Mouse (Mus musculus): ENCODE results near the gene Banf2. TPM values are rescaled to one million over a fixed set of nuclear protein-coding genes. Genes with fewer than 3 reads are reported as not detected.

Banf2 gene
- total and polyA plus RNA-seq, 3 experiments: not detected

- H3K4me1 ChIP-seq (ENCODE audit: insufficient read depth, low read depth, low read length): no peaks in the 10 kb centered on the region
- H3K36me3 ChIP-seq (replicated peaks): no peaks in the 10 kb centered on the region
- H3K4me3 ChIP-seq (ENCODE audit: low read depth, low read length): no peak overlapping the region
- no peaks in the 10 kb centered on the region for H3K27me3 ChIP-seq (ENCODE audit: insufficient read depth, low read length)
- no peak for TF ChIP-seq GATA2 (IDR thresholded peaks at IDR 0.05; ENCODE audit: borderline replicate concordance, low read depth, low read length)
- no peak for TF ChIP-seq CTCF (IDR thresholded peaks at IDR 0.05; ENCODE audit: low read depth, low read length)
- TF ChIP-seq GATA1 (IDR thresholded peaks at IDR 0.05; ENCODE audit: borderline replicate concordance, low read length): no peak
- TF ChIP-seq TAL1 (conservative IDR thresholded peaks at IDR 0.05; ENCODE audit: low read depth, low read length): no peak
- no peak for TF ChIP-seq POLR2AphosphoS5 (IDR thresholded peaks at IDR 0.05; ENCODE audit: insufficient replicate concordance, low read depth, low read length)
- DNase-seq (ENCODE audit: low spot score) (no peak), ATAC-seq (ENCODE audit: extremely low read depth, insufficient number of reproducible peaks, low FRiP score, poor library complexity, severe bottlenecking) (no peak)
- H3K9me3 ChIP-seq (replicated peaks): no peaks in the 10 kb centered on the region; the same call in 1 of the 2 replicates
These were observed 87.4 kb downstream of the Banf2 start for GRCm38 (mm10) chr2:144120186-144120823.

GRCm38 (mm10) chr2:144122068-144122467 is 89.2 kb downstream of the Banf2 start:
- H3K4me1 ChIP-seq (ENCODE audit: insufficient read depth, low read depth, low read length): no peaks in the 10 kb centered on the region
- no peak for TF ChIP-seq POLR2AphosphoS5 (IDR thresholded peaks at IDR 0.05; ENCODE audit: insufficient replicate concordance, low read depth, low read length)
- no peak overlapping the region for H3K4me3 ChIP-seq (ENCODE audit: low read depth, low read length)
- H3K9me3 ChIP-seq (replicated peaks): no peaks in the 10 kb centered on the region; the same call in 1 of the 2 replicates
- DNase-seq (ENCODE audit: low spot score): no peak
- no peak for ATAC-seq (ENCODE audit: extremely low read depth, insufficient number of reproducible peaks, low FRiP score, poor library complexity, severe bottlenecking)
- H3K36me3 ChIP-seq (replicated peaks): no peaks in the 10 kb centered on the region
- H3K27me3 ChIP-seq (ENCODE audit: insufficient read depth, low read length): no peaks in the 10 kb centered on the region

Other genes starting within 250 kb of the Banf2 start
- not detected in 2 replicates for gene Bfsp1, start 169.9 kb upstream of the Banf2 start, total RNA-seq (2014; fragmentation: Nextera tagmentation)
- 0.05 and 0.12 TPM in 2 replicates for gene Bfsp1, start 169.9 kb upstream of the Banf2 start, total RNA-seq (2017)
- gene Bfsp1, start 169.9 kb upstream of the Banf2 start, polyA plus RNA-seq (2012): not detected in 2 replicates
- gene Dstn, start 117.7 kb upstream of the Banf2 start, total RNA-seq (2014; fragmentation: Nextera tagmentation): 51.3 and 59.6 TPM in 2 replicates
- gene Dstn, start 117.7 kb upstream of the Banf2 start, total RNA-seq (2017): 94.2 and 97.9 TPM in 2 replicates
- 2.5 and 7.8 TPM in 2 replicates for gene Dstn, start 117.7 kb upstream of the Banf2 start, polyA plus RNA-seq (2012)
- gene Rrbp1, start 21.8 kb upstream of the Banf2 start, total RNA-seq (2014; fragmentation: Nextera tagmentation): 85.3 and 86.1 TPM in 2 replicates
- 31.3 and 39.7 TPM in 2 replicates for gene Rrbp1, start 21.8 kb upstream of the Banf2 start, total RNA-seq (2017)
- 70.6 and 71.2 TPM in 2 replicates for gene Rrbp1, start 21.8 kb upstream of the Banf2 start, polyA plus RNA-seq (2012)
- 18.2 and 19.3 TPM in 2 replicates for gene Mgme1, start 237.6 kb downstream of the Banf2 start, total RNA-seq (2014; fragmentation: Nextera tagmentation)
- gene Mgme1, start 237.6 kb downstream of the Banf2 start, total RNA-seq (2017): 17.1 and 18.5 TPM in 2 replicates
- gene Mgme1, start 237.6 kb downstream of the Banf2 start, polyA plus RNA-seq (2012): 1.5 and 1.8 TPM in 2 replicates
- 179 and 201 TPM in 2 replicates for gene Snx5, start 237.8 kb downstream of the Banf2 start, total RNA-seq (2014; fragmentation: Nextera tagmentation)
- 185 and 197 TPM in 2 replicates for gene Snx5, start 237.8 kb downstream of the Banf2 start, total RNA-seq (2017)
- gene Snx5, start 237.8 kb downstream of the Banf2 start, polyA plus RNA-seq (2012): 21.4 and 25.5 TPM in 2 replicates

Data from G1E (cell line).